Mouse (Mus musculus) embryo, embryonic 9.5 days (tissue): Measurements from ENCODE around the gene A830031A19Rik.

Experiments used
- DNase-seq: peaks from one replicate; pipeline ENCODE4 v3.0.0-alpha.2; 2017; ENCODE audit errors: extremely low spot score

The A830031A19Rik gene

DNA sequence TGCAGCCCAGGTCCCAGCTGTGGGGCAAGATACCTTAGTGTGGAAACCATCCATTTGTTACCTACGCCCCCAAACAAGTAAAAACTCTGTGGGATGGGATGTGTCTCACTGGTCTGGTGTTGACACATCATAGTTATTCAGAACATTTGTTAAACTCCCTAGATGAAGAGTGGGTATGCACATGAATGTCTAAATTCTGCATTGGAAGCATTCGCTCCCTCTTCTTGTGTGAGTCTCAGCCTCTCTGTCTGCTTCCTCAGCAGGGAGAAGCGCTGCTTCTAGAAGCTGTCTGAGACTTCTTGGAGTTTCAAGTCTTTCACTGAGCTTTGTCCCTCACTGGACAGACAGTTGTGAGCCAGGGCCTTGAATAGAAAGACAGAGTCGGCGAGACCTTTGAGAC lies 65.9 kb downstream of the A830031A19Rik start:
- DNase-seq = no peak

DNA sequence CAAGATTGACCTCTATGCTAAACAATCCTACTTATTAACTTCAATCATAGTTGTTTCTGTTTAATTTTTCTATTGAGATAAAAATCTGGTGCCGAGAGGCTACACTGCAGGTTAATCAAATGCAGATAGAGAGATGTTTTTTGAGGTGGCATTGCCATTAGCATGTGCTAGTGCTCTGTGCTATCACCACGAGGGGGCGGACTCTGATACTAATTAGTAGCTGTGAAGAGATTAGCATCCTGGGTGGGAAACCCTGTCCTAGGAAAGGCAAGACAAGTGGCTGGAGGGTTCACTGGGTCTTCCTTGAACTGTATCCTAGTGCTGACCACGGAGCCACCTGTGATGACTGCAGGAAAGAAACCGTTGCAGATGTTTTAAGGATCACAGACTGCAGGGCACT lies 66.6 kb downstream of the A830031A19Rik start:
- peak; percentile 12 for DNase-seq

DNA sequence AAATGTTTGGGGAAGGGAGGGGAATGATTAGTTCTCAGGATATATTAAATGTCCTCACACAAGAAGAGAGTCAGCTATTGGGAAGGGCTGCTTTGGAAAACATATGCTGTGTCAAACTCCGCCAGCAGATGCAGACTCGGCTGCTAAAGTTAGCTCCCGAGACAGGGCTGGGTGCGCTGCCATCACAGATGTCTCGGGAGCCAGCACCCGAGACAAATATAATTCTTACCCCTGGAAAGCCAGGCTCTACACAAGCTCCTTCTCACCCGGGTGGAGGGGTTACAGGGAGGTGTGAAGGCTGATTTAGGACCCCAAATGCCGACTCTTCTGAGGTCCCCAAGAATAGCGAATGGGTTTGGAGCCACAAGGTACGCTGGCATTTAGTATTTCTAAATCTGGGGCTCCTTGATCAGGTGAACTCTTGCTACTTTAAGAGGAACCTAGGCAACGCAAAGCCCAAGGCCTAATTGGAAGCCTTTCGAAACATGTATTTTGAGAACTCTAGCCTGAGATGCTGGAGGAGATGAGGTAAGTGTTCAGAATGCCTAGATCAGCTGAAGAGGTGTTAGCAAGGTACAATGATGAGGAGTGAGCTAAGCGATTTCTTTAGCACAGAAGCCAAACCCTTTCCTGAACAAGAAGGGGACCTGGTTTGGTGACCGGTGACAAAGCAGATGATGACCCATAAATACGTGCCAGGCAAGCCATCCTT lies 69.3 kb downstream of the A830031A19Rik start:
- DNase-seq = no peak

DNA sequence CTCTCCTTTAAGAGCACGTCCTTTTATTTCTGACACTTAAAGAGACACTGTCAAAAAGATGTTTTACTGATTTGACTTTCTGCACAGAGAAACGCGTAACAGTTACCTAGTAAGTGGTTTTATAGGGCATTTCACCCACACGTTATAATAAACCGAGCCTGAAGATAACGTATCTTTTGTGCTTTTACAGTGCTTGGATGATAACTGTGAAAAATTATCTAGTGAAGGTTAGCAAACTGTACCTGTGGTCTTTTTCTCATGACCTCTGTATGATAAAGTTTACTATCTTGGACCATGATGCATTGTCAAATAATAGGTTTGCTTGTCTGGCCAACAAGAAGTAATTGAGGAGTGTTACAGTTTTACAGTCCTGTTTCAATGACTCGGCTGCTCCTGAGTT lies 74.2 kb downstream of the A830031A19Rik start:
- DNase-seq = no peak
